Mouse (Mus musculus) heart, embryonic 14.5 days (tissue): ENCODE results near the gene Meis2. TPM values are rescaled to one million over a fixed set of nuclear protein-coding genes. Genes with fewer than 3 reads are reported as not detected.

Experiments used
- ATAC-seq: fragments of 200-750 bp; cut with Nextera tagmentation; 2 replicates; pipeline ENCODE4 v1.8.0; 2017; ENCODE audit warnings: low read depth, moderate TSS enrichment; ENCODE audit not compliant: insufficient number of reproducible peaks, insufficient read depth, low FRiP score
- H3K27ac ChIP-seq, 2 experiments: fragments of 200-500 bp in 1 of 2; fragments of 300-500 bp in 1 of 2; sonication (generic) in 1 of 2; replicated peaks in 1 of 2; 2 replicates each; pipeline ENCODE4 v1.5.1; 2012 to 2014; ENCODE audit warnings: low read depth in 2 of 2, low read length in 2 of 2, control low read depth in 1 of 2, mild to moderate bottlenecking in 1 of 2, mixed read lengths in 1 of 2; ENCODE audit not compliant: control insufficient read depth in 1 of 2, insufficient read depth in 1 of 2
- H3K27me3 ChIP-seq: fragments of 300-500 bp; sonication (generic); 2 replicates; pipeline ENCODE4 v1.6.1; 2014; ENCODE audit warnings: mild to moderate bottlenecking, low read length, control low read depth; ENCODE audit not compliant: control insufficient read depth, insufficient read depth
- H3K36me3 ChIP-seq: fragments of 300-500 bp; sonication (generic); 2 replicates; pipeline ENCODE4 v1.6.1; 2014; ENCODE audit warnings: mild to moderate bottlenecking, control low read depth, low read length, mixed read lengths; ENCODE audit not compliant: control insufficient read depth, insufficient read depth
- H3K4me1 ChIP-seq, 2 experiments: fragments of 200-500 bp in 1 of 2; fragments of 300-500 bp in 1 of 2; sonication (generic) in 1 of 2; 2 replicates each; pipeline ENCODE4 v1.6.1; 2012 to 2014; ENCODE audit warnings: low read length in 2 of 2, control low read depth in 1 of 2, mixed read lengths in 1 of 2; ENCODE audit not compliant: control insufficient read depth in 2 of 2, insufficient read depth in 2 of 2
- H3K4me2 ChIP-seq: fragments of 300-500 bp; sonication (generic); 2 replicates; pipeline ENCODE4 v1.6.1; 2014; ENCODE audit warnings: mild to moderate bottlenecking, low read length
- H3K4me3 ChIP-seq, 2 experiments: fragments of 200-500 bp in 1 of 2; fragments of 300-500 bp in 1 of 2; sonication (generic) in 1 of 2; 2 replicates each; pipeline ENCODE4 v1.5.1; 2012 to 2014; ENCODE audit warnings: low read length in 2 of 2, mild to moderate bottlenecking in 2 of 2, control low read depth in 1 of 2, low read depth in 1 of 2, moderate library complexity in 1 of 2; ENCODE audit not compliant: control insufficient read depth in 1 of 2, insufficient read depth in 1 of 2
- H3K9ac ChIP-seq: fragments of 300-500 bp; sonication (generic); 2 replicates; pipeline ENCODE4 v1.6.1; 2014; ENCODE audit warnings: mild to moderate bottlenecking, low read length
- H3K9me3 ChIP-seq: fragments of 300-500 bp; sonication (generic); 2 replicates; pipeline ENCODE4 v1.6.1; 2016; ENCODE audit warnings: low read length, control low read depth; ENCODE audit not compliant: control insufficient read depth
- WGBS: fragments of 180-500 bp; shearing (Covaris S2); extraction: QIAGEN DNeasy Blood & Tissue Kit; methylation state at CpG from one replicate; pipeline ENCODE4 v1.1.7; 2014; 5-methylcytosine and 5-hydroxymethylcytosine counted together
- polyA plus RNA-seq: library from polyadenylated mRNA; unstranded; fragments of >200 nt; fragmentation: Nextera tagmentation; extraction: Ambion mirVana; gene quantifications from 2 replicates; pipeline ENCODE4 v1.2.1, GENCODE M21; 2014

Meis2 gene
- polyA plus RNA-seq, 1 experiment from 2014 or later: 30.8 TPM

- no peak for ATAC-seq
- peaks cover 3% of the 10 kb centered on the region; the same call in 1 of the 2 replicates for H3K9me3 ChIP-seq
- no peak overlapping the region for H3K9ac ChIP-seq
- no peaks in the 10 kb centered on the region for H3K27me3 ChIP-seq
- H3K4me2 ChIP-seq: no peak overlapping the region
- H3K4me3 ChIP-seq: no peak overlapping the region
- no peak overlapping the region for H3K27ac ChIP-seq
- H3K36me3 ChIP-seq: no peaks in the 10 kb centered on the region
- no peaks in the 10 kb centered on the region for H3K4me1 ChIP-seq
Measured at GRCm38 (mm10) chr2:115842821-115843220, 222.8 kb downstream of the Meis2 start.

GRCm38 (mm10) chr2:115836034-115836433 lies 229.6 kb downstream of the Meis2 start:
- Histone ChIP-seq H3K27ac (no peak overlapping the region), H3K4me1 (no peaks in the 10 kb centered on the region), H3K36me3 (no peaks in the 10 kb centered on the region), H3K27me3 (no peaks in the 10 kb centered on the region), H3K9ac (no peak overlapping the region), H3K9me3 (peaks cover 3% of the 10 kb centered on the region; the same call in 1 of the 2 replicates), H3K4me2 (no peak overlapping the region), H3K4me3 (no peak overlapping the region)
- no peak for ATAC-seq
- WGBS: 74% methylated on average over 2 of the region's 2 CpGs

- Histone ChIP-seq H3K27me3 (no peaks in the 10 kb centered on the region), H3K4me1 (no peaks in the 10 kb centered on the region), H3K36me3 (no peaks in the 10 kb centered on the region), H3K9me3 (no peaks in the 10 kb centered on the region), H3K27ac (no peak overlapping the region), H3K9ac (no peak overlapping the region), H3K4me3 (no peak overlapping the region), H3K4me2 (no peak overlapping the region)
- no peak for ATAC-seq
- 91% methylated on average over 5 of the region's 5 CpGs for WGBS
Measured at GRCm38 (mm10) chr2:115822361-115822760, 243.3 kb downstream of the Meis2 start.

GRCm38 (mm10) chr2:115817959-115818358 lies 247.7 kb downstream of the Meis2 start:
- H3K27ac ChIP-seq: no peak overlapping the region
- no peak overlapping the region for H3K4me2 ChIP-seq
- peaks cover 2 to 9% of the 10 kb centered on the region in 2 experiments for H3K4me1 ChIP-seq
- no peak for ATAC-seq
- no peaks in the 10 kb centered on the region for H3K27me3 ChIP-seq
- H3K9me3 ChIP-seq: no peaks in the 10 kb centered on the region
- 85% methylated on average over 6 of the region's 6 CpGs for WGBS
- H3K4me3 ChIP-seq: no peak overlapping the region
- no peaks in the 10 kb centered on the region for H3K36me3 ChIP-seq
- H3K9ac ChIP-seq: no peak overlapping the region

- Histone ChIP-seq H3K36me3 (no peaks in the 10 kb centered on the region), H3K27ac (peak overlapping the region; percentile 62 to 66), H3K4me2 (peak overlapping the region; percentile 56), H3K4me3 (no peak overlapping the region), H3K9me3 (no peaks in the 10 kb centered on the region), H3K27me3 (no peaks in the 10 kb centered on the region), H3K9ac (peak overlapping the region; percentile 30; the same call in 1 of the 2 replicates), H3K4me1 (peaks cover 2 to 15% of the 10 kb centered on the region in 2 experiments)
- WGBS: 61% methylated on average over 6 of the region's 6 CpGs
- ATAC-seq: no peak
Measured at GRCm38 (mm10) chr2:115813721-115814120, 251.9 kb downstream of the Meis2 start.

GRCm38 (mm10) chr2:115813316-115813715 lies 252.3 kb downstream of the Meis2 start:
- H3K27me3 ChIP-seq: no peaks in the 10 kb centered on the region
- WGBS: 16% methylated on average over 11 of the region's 11 CpGs
- H3K4me2 ChIP-seq: peak overlapping the region; percentile 56
- H3K9ac ChIP-seq: peak overlapping the region; percentile 30; the same call in 1 of the 2 replicates
- H3K4me3 ChIP-seq: no peak overlapping the region; a peak in 1 of 4 replicates
- no peaks in the 10 kb centered on the region for H3K9me3 ChIP-seq
- no peak for ATAC-seq
- peaks cover 4 to 19% of the 10 kb centered on the region in 2 experiments for H3K4me1 ChIP-seq
- no peaks in the 10 kb centered on the region for H3K36me3 ChIP-seq
- H3K27ac ChIP-seq: peak overlapping the region; percentile 62 to 66
